Mouse (Mus musculus) lung, postnatal 0 days (tissue): ENCODE data around the gene Stx16. TPM values are rescaled to one million over a fixed set of nuclear protein-coding genes. Genes with fewer than 3 reads are reported as not detected.

Experiments used
- ATAC-seq: fragments of 200-750 bp; cut with Nextera tagmentation; 2 replicates; pipeline ENCODE4 v1.8.0; 2017; ENCODE audit warnings: moderate library complexity
- DNase-seq: peaks from one replicate; pipeline ENCODE4 v3.0.0-alpha.2; 2016; ENCODE audit warnings: low spot score
- H3K27ac ChIP-seq: fragments of 300-500 bp; sonication (generic); 2 replicates; pipeline ENCODE4 v1.5.1; 2014; ENCODE audit warnings: antibody characterized with exemption, mild to moderate bottlenecking, low read length, mixed read lengths
- H3K27me3 ChIP-seq: fragments of 300-500 bp; sonication (generic); replicated peaks from 2 replicates; pipeline ENCODE4 v1.6.1; 2014; ENCODE audit warnings: low read length, mixed read lengths; ENCODE audit not compliant: insufficient read depth
- H3K36me3 ChIP-seq: fragments of 300-500 bp; sonication (generic); 2 replicates; pipeline ENCODE4 v1.6.1; 2014; ENCODE audit warnings: low read length, mixed read lengths; ENCODE audit not compliant: insufficient read depth
- H3K4me1 ChIP-seq: fragments of 300-500 bp; sonication (generic); 2 replicates; pipeline ENCODE4 v1.6.1; 2014; ENCODE audit warnings: antibody characterized with exemption, low read depth, low read length, mixed read lengths; ENCODE audit not compliant: insufficient read depth
- H3K4me2 ChIP-seq: fragments of 300-500 bp; sonication (generic); replicated peaks from 2 replicates; pipeline ENCODE4 v1.6.1; 2014; ENCODE audit warnings: low read depth, mild to moderate bottlenecking, low read length, moderate library complexity, mixed read lengths
- H3K4me3 ChIP-seq: fragments of 300-500 bp; sonication (generic); 2 replicates; pipeline ENCODE4 v1.5.1; 2014; ENCODE audit warnings: low read depth, low read length
- H3K9ac ChIP-seq: fragments of 300-500 bp; sonication (generic); replicated peaks from 2 replicates; pipeline ENCODE4 v1.6.1; 2014; ENCODE audit warnings: low read depth, mild to moderate bottlenecking
- H3K9me3 ChIP-seq: fragments of 300-500 bp; sonication (generic); 2 replicates; pipeline ENCODE4 v1.6.1; 2016; ENCODE audit warnings: low read length, mixed read lengths
- CTCF ChIP-seq: IDR thresholded peaks from 2 replicates; pipeline ENCODE4 v1.5.1; 2016; ENCODE audit warnings: antibody characterized with exemption, mild to moderate bottlenecking
- EP300 ChIP-seq: IDR thresholded peaks from 2 replicates; pipeline ENCODE4 v1.6.1; 2016; ENCODE audit warnings: antibody characterized with exemption, mild to moderate bottlenecking, control low read depth
- WGBS: fragments of 180-500 bp; shearing (Covaris S2); extraction: QIAGEN DNeasy Blood & Tissue Kit; methylation state at CpG from one replicate; pipeline ENCODE4 v1.1.7; 2014; 5-methylcytosine and 5-hydroxymethylcytosine counted together
- polyA plus RNA-seq: library from polyadenylated mRNA; unstranded; fragments of >200 nt; fragmentation: Nextera tagmentation; extraction: Ambion mirVana; gene quantifications from 2 replicates; pipeline ENCODE4 v1.2.1, GENCODE M21; 2015

Gene Stx16
- 5.2 and 7.3 TPM in 2 replicates for polyA plus RNA-seq

DNA sequence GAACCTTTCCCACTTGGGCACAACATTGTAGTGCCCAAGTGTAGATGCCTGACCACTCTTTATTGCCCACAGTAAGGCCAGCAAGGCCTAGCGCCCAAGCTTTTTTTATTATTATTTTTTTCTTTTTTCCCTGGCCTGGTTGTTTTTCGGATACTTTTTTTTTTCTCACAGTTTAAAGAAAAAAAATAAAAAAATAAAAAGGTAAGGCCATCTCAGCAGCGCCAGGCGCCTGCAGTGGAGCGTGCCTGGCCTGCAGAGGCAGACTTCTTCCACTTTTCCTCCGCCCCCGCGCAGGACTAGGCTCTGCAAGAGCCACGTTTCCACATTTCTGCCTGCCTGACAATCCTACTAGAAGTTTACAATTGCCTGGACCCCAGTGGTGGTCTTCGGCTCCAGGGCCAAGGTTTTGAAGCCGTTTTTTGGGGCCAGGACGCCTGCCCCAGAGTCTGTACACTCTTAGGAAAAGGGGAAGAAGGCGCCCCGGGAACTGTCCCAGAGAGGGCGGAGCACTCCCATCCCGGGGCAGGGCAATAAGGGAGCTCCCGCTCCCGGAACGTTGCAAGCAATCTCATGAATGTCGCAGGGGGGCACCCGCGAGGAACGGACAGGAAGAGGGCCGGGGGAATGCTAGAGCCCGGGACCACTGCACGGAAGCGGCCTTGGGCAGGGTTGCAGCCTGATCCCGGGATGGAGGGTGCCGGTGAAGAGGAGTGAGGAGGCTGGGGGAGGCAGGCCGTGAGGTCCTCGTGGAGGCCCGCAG lies at the start of gene Stx16:
Stx16 (plus strand) TSS at position 636 of the 760 bp plus-strand sequence.
- no peaks in the 10 kb centered on the region for H3K9me3 ChIP-seq
- TF ChIP-seq EP300 (no peak), CTCF (peak; percentile 58)
- peaks cover 14% of the 10 kb centered on the region; the same call in 1 of the 2 replicates for H3K4me1 ChIP-seq
- peak within 1 kb of the TSS; percentile 96 for H3K4me2 ChIP-seq
- H3K36me3 ChIP-seq: no peaks in the 10 kb centered on the region
- H3K27me3 ChIP-seq: no peaks in the 10 kb centered on the region
- 2% methylated on average over 32 of the region's 32 CpGs for WGBS
- peak within 1 kb of the TSS; percentile 95 for H3K27ac ChIP-seq
- peak; percentile 96 for ATAC-seq
- H3K9ac ChIP-seq: peak within 1 kb of the TSS; percentile 58
- DNase-seq: peak; percentile 95
- H3K4me3 ChIP-seq: peak within 1 kb of the TSS; percentile 87

DNA sequence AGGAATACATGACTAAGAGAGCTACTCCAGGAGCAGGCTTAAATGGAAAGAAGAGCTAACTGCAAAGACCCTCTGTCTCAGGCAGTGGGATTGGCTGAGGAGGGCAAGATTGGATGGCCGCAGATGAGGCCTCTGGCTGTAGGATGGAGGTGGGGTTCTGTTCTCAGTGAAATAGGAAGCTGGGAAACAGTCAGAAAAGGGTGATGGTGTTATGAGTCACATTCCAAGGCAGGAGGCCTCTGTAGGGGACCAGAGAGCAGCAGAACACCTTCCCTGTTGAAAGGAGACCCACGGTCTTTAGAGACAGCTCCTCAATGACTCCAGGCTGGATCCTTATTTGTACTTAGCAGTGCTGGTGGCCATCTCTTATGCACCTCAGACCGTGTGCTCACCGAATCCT lies 49.7 kb upstream of the Stx16 start:
- no peak for DNase-seq
- H3K27me3 ChIP-seq: no peaks in the 10 kb centered on the region
- H3K9ac ChIP-seq: no peak overlapping the region
- H3K36me3 ChIP-seq: no peaks in the 10 kb centered on the region
- no peaks in the 10 kb centered on the region for H3K9me3 ChIP-seq
- 51% methylated on average over 4 of the region's 4 CpGs for WGBS
- H3K4me1 ChIP-seq: no peaks in the 10 kb centered on the region
- no peak overlapping the region for H3K27ac ChIP-seq
- H3K4me3 ChIP-seq: no peak overlapping the region
- TF ChIP-seq CTCF (no peak), EP300 (no peak)
- no peak for ATAC-seq
- H3K4me2 ChIP-seq: no peak overlapping the region

DNA sequence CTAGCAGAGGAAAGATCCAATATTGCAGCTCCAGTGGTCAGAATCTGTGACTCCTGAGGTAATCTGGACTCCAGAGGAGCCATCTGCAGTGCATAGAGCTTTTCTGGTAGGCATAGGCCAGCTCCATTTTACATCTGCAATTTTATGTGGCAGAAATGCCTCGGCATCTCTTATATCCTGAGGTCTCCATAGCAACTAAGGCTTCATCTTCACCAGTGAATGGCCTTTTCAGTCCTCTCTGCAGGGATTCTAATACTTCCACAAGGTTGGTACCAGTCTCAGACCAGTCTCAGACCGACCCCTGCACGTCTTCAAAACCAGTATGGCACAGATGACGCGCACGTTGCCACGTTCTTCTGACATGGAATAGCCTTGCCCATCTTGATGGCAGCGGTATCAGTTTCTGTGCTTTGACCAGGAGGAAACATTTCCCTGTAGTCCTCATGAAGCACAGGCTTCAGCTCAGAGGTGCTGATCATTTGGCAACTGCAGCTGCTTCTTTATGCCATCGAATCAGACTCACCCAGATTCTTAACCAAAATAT lies 42.8 kb upstream of the Stx16 start:
- WGBS: 87% methylated on average over 9 of the region's 9 CpGs
- Histone ChIP-seq H3K4me3 (no peak overlapping the region), H3K27ac (no peak overlapping the region), H3K27me3 (no peaks in the 10 kb centered on the region), H3K36me3 (no peaks in the 10 kb centered on the region), H3K9me3 (no peaks in the 10 kb centered on the region), H3K4me2 (no peak overlapping the region), H3K9ac (no peak overlapping the region), H3K4me1 (no peaks in the 10 kb centered on the region)
- DNase-seq: no peak
- no peak for ATAC-seq
- TF ChIP-seq CTCF (no peak), EP300 (no peak)

DNA sequence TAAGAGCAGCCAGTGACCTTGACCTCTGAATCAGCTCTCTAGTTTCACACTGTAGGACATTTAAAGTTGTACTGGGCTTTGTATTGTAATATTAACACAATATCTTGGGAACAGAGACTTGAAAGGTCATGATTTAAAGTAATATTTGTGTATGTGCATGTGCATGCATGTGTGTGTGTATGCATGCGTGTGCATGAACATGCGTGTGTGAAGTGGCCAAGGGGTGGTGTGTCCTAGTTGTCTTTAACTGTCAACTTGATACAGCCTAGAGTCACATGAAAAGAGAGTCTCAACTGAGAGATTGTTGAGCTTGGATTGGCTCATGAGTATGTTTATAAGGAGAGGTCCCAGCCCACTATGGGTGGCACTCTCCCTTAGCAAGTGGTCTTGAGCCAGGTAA lies 28.5 kb upstream of the Stx16 start:
- H3K4me2 ChIP-seq: no peak overlapping the region
- no peak overlapping the region for H3K27ac ChIP-seq
- WGBS: 98% methylated on average over 2 of the region's 2 CpGs
- no peak overlapping the region for H3K9ac ChIP-seq
- H3K27me3 ChIP-seq: no peaks in the 10 kb centered on the region
- no peaks in the 10 kb centered on the region for H3K4me1 ChIP-seq
- H3K36me3 ChIP-seq: no peaks in the 10 kb centered on the region
- DNase-seq (no peak), ATAC-seq (no peak)
- H3K4me3 ChIP-seq: no peak overlapping the region
- no peak for TF ChIP-seq CTCF
- no peak for TF ChIP-seq EP300
- H3K9me3 ChIP-seq: no peaks in the 10 kb centered on the region

DNA sequence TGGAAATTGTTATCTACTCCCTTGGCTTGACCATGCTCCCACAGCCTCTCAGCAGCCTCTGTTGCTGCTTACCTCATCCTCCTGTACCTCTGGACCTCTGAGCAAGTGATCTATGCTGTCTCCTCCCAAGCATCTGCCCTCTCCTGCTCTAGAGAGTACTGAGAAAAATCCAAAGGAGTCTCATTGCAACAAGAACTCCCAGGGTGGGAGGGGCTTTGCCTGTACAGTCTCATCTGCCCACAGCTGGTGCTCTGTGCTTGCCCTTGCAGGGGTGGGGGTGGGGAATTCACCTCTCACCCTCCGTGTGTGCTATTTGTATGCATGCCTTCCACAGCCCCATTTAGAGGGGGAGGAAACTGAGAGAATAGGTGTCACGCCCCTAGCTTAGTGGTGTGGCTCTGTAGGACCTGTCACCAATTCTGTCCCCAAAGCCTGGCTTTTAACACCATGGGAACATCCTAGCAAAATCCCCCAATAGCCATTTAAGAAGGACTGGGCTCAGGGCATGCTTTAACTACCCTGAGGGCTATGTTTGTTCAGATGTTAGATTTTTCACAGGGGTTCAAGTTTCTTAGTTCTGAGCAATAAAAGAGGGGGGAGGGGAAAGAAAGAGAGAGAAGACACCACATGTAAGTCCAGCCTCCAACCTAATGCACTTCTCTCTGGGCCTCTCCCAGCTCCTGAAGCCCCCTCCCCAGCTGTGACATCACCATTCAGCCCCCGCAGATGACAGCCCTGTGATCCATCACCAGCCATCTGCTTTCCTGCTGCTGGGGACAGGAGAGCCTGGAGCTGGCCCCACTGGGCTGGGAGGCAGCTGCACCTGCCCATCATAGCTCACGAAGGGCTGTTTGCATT lies 26.4 kb upstream of the Stx16 start:
- H3K9ac ChIP-seq: no peak overlapping the region
- H3K4me3 ChIP-seq: no peak overlapping the region
- H3K9me3 ChIP-seq: no peaks in the 10 kb centered on the region
- no peak overlapping the region for H3K27ac ChIP-seq
- WGBS: 11% methylated on average over 4 of the region's 4 CpGs
- TF ChIP-seq EP300 (no peak), CTCF (no peak)
- no peak for ATAC-seq
- DNase-seq: no peak
- H3K4me1 ChIP-seq: no peaks in the 10 kb centered on the region
- H3K4me2 ChIP-seq: no peak overlapping the region
- no peaks in the 10 kb centered on the region for H3K27me3 ChIP-seq
- H3K36me3 ChIP-seq: no peaks in the 10 kb centered on the region

DNA sequence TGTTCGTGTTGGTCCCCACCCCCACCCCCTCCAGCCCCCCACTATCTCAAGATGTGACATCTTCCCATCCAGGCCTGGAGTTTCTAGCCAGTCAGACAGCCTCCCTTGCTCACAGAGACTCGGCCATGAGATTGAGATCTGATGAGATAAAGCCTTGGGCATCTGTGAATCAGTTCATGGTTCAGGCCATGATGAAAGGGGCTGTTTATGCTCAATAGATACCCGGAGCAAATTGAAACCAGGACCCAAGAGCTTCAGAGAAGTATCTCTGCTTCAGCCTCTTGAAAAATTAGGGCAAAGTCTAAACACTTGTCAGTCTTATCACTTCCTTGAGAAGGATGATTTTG lies 25.8 kb upstream of the Stx16 start:
- no peaks in the 10 kb centered on the region for H3K36me3 ChIP-seq
- no peak overlapping the region for H3K4me3 ChIP-seq
- H3K4me1 ChIP-seq: no peaks in the 10 kb centered on the region
- H3K9me3 ChIP-seq: no peaks in the 10 kb centered on the region
- DNase-seq (no peak), ATAC-seq (no peak)
- TF ChIP-seq EP300: no peak
- no peak for TF ChIP-seq CTCF
- no peaks in the 10 kb centered on the region for H3K27me3 ChIP-seq
- no peak overlapping the region for H3K9ac ChIP-seq
- no peak overlapping the region for H3K27ac ChIP-seq
- no peak overlapping the region for H3K4me2 ChIP-seq
- 6% methylated on average over 3 of the region's 3 CpGs for WGBS
